Mouse (Mus musculus): ENCODE measurements around the gene Dgkk. TPM values are rescaled to one million over a fixed set of nuclear protein-coding genes. Genes with fewer than 3 reads are reported as not detected.
A peak's percentile ranks its signal among the peaks of the same experiment; 100 is the strongest.
"Not testable (repeated sequence)": the region's sequence is repeated elsewhere in the genome, so short reads cannot be mapped to it uniquely, and the experiment has no call there.

Gene Dgkk
- total and polyA plus RNA-seq, 2 experiments from 2014 or later, result 0.49 to 1.7 TPM

GRCm38 (mm10) chrX:6911047-6911446 lies 131.9 kb downstream of the Dgkk start:
- Histone ChIP-seq H3K4me2 (ENCODE audit: low read depth, low read length) (no peak overlapping the region), H3K4me1 (ENCODE audit: control insufficient read depth, insufficient read depth) (no peaks in the 10 kb centered on the region), H3K9ac (replicated peaks; ENCODE audit: low read depth, low read length) (no peak overlapping the region), H3K27ac (ENCODE audit: low read depth) (no peak overlapping the region), H3K9me3 (replicated peaks; ENCODE audit: control insufficient read depth, low read length) (no peaks in the 10 kb centered on the region), H3K4me3 (ENCODE audit: low read depth, low read length) (no peak overlapping the region), H3K36me3 (replicated peaks; ENCODE audit: control insufficient read depth, insufficient read depth, low read length) (no peaks in the 10 kb centered on the region), H3K27me3 (ENCODE audit: control insufficient read depth, insufficient read depth, low read length) (no peaks in the 10 kb centered on the region)
- DNase-seq (ENCODE audit: low spot score) (no peak), ATAC-seq (ENCODE audit: insufficient read depth, low read depth) (no peak)
- TF ChIP-seq EP300 (IDR thresholded peaks at IDR 0.05; ENCODE audit: low read depth) (no peak), CTCF (IDR thresholded peaks at IDR 0.05; ENCODE audit: low read depth) (no peak)
- WGBS, result 82% methylated on average over 2 of the region's 2 CpGs

GRCm38 (mm10) chrX:6922165-6922564 lies 143.1 kb downstream of the Dgkk start:
- no peaks in the 10 kb centered on the region for H3K27me3 ChIP-seq (ENCODE audit: control insufficient read depth, insufficient read depth, low read length)
- no peak overlapping the region; the same call in 1 of the 2 replicates for H3K4me2 ChIP-seq (ENCODE audit: low read depth, low read length)
- peak; percentile 33 for DNase-seq (ENCODE audit: low spot score)
- 33% methylated on average over 5 of the region's 5 CpGs for WGBS
- H3K9me3 ChIP-seq (replicated peaks; ENCODE audit: control insufficient read depth, low read length), result no peaks in the 10 kb centered on the region
- no peak for ATAC-seq (ENCODE audit: insufficient read depth, low read depth)
- no peaks in the 10 kb centered on the region for H3K4me1 ChIP-seq (ENCODE audit: control insufficient read depth, insufficient read depth)
- H3K9ac ChIP-seq (replicated peaks; ENCODE audit: low read depth, low read length), result no peak overlapping the region
- H3K4me3 ChIP-seq (ENCODE audit: low read depth, low read length), result no peak overlapping the region
- TF ChIP-seq CTCF (IDR thresholded peaks at IDR 0.05; ENCODE audit: low read depth) (peak; percentile 63), EP300 (IDR thresholded peaks at IDR 0.05; ENCODE audit: low read depth) (no peak)
- H3K36me3 ChIP-seq (replicated peaks; ENCODE audit: control insufficient read depth, insufficient read depth, low read length), result no peaks in the 10 kb centered on the region
- no peak overlapping the region for H3K27ac ChIP-seq (ENCODE audit: low read depth)

- no peak overlapping the region for H3K4me2 ChIP-seq (ENCODE audit: low read depth, low read length)
- H3K4me1 ChIP-seq (ENCODE audit: control insufficient read depth, insufficient read depth), result no peaks in the 10 kb centered on the region
- no peak overlapping the region for H3K9ac ChIP-seq (replicated peaks; ENCODE audit: low read depth, low read length)
- H3K36me3 ChIP-seq (replicated peaks; ENCODE audit: control insufficient read depth, insufficient read depth, low read length), result no peaks in the 10 kb centered on the region
- no peaks in the 10 kb centered on the region for H3K9me3 ChIP-seq (replicated peaks; ENCODE audit: control insufficient read depth, low read length)
- ATAC-seq (ENCODE audit: insufficient read depth, low read depth) (peak; percentile 91), DNase-seq (ENCODE audit: low spot score) (peak; percentile 77)
- TF ChIP-seq CTCF (IDR thresholded peaks at IDR 0.05; ENCODE audit: low read depth), result no peak
- peak; percentile 97 for TF ChIP-seq EP300 (IDR thresholded peaks at IDR 0.05; ENCODE audit: low read depth)
- H3K27ac ChIP-seq (ENCODE audit: low read depth), result peak overlapping the region; percentile 46; the same call in 1 of the 2 replicates
- 39% methylated on average over 4 of the region's 4 CpGs for WGBS
- H3K27me3 ChIP-seq (ENCODE audit: control insufficient read depth, insufficient read depth, low read length), result no peaks in the 10 kb centered on the region
- no peak overlapping the region for H3K4me3 ChIP-seq (ENCODE audit: low read depth, low read length)
Observed at GRCm38 (mm10) chrX:6926224-6926623, 147.1 kb downstream of the Dgkk start.

GRCm38 (mm10) chrX:6968598-6968997 lies 189.5 kb downstream of the Dgkk start:
- Histone ChIP-seq H3K27me3 (ENCODE audit: control insufficient read depth, insufficient read depth, low read length) (no peaks in the 10 kb centered on the region), H3K27ac (ENCODE audit: low read depth) (no peak overlapping the region), H3K4me1 (ENCODE audit: control insufficient read depth, insufficient read depth) (no peaks in the 10 kb centered on the region), H3K36me3 (replicated peaks; ENCODE audit: control insufficient read depth, insufficient read depth, low read length) (no peaks in the 10 kb centered on the region), H3K4me3 (ENCODE audit: low read depth, low read length) (no peak overlapping the region), H3K9me3 (replicated peaks; ENCODE audit: control insufficient read depth, low read length) (no peaks in the 10 kb centered on the region), H3K4me2 (ENCODE audit: low read depth, low read length) (no peak overlapping the region), H3K9ac (replicated peaks; ENCODE audit: low read depth, low read length) (no peak overlapping the region)
- DNase-seq (ENCODE audit: low spot score), result no peak
- 76% methylated on average over 3 of the region's 3 CpGs for WGBS
- ATAC-seq (ENCODE audit: insufficient read depth, low read depth), result no peak
- TF ChIP-seq EP300 (IDR thresholded peaks at IDR 0.05; ENCODE audit: low read depth), result peak; percentile 36; the same call in 1 of the 2 replicates
- TF ChIP-seq CTCF (IDR thresholded peaks at IDR 0.05; ENCODE audit: low read depth), result no peak

- Histone ChIP-seq H3K27me3 (ENCODE audit: control insufficient read depth, insufficient read depth, low read length) (no peaks in the 10 kb centered on the region), H3K4me3 (ENCODE audit: low read depth, low read length) (no peak overlapping the region), H3K9me3 (replicated peaks; ENCODE audit: control insufficient read depth, low read length) (no peaks in the 10 kb centered on the region), H3K4me1 (ENCODE audit: control insufficient read depth, insufficient read depth) (no peaks in the 10 kb centered on the region), H3K27ac (ENCODE audit: low read depth) (no peak overlapping the region), H3K9ac (replicated peaks; ENCODE audit: low read depth, low read length) (no peak overlapping the region), H3K4me2 (ENCODE audit: low read depth, low read length) (no peak overlapping the region), H3K36me3 (replicated peaks; ENCODE audit: control insufficient read depth, insufficient read depth, low read length) (no peaks in the 10 kb centered on the region)
- ATAC-seq (ENCODE audit: insufficient read depth, low read depth) (no peak), DNase-seq (ENCODE audit: low spot score) (no peak)
- TF ChIP-seq CTCF (IDR thresholded peaks at IDR 0.05; ENCODE audit: low read depth) (no peak), EP300 (IDR thresholded peaks at IDR 0.05; ENCODE audit: low read depth) (no peak)
- WGBS, result 36% methylated on average over 1 of the region's 1 CpGs
Observed at GRCm38 (mm10) chrX:6971956-6972355, 192.8 kb downstream of the Dgkk start.

GRCm38 (mm10) chrX:6983916-6984315 lies 204.8 kb downstream of the Dgkk start:
- not testable (repeated sequence) for DNase-seq (ENCODE audit: low spot score); H3K4me1 ChIP-seq (ENCODE audit: control insufficient read depth, insufficient read depth); H3K4me3 ChIP-seq (ENCODE audit: low read depth, low read length); H3K9me3 ChIP-seq (replicated peaks; ENCODE audit: control insufficient read depth, low read length); H3K9ac ChIP-seq (replicated peaks; ENCODE audit: low read depth, low read length); H3K27me3 ChIP-seq (ENCODE audit: control insufficient read depth, insufficient read depth, low read length); H3K4me2 ChIP-seq (ENCODE audit: low read depth, low read length); H3K36me3 ChIP-seq (replicated peaks; ENCODE audit: control insufficient read depth, insufficient read depth, low read length); H3K27ac ChIP-seq (ENCODE audit: low read depth); ATAC-seq (ENCODE audit: insufficient read depth, low read depth)
- WGBS, result 77% methylated on average over 3 of the region's 4 CpGs

Data from heart, postnatal 0 days (tissue).